Mouse (Mus musculus) intestine, postnatal 0 days (tissue): ENCODE data around the gene Olfr1342. TPM values are rescaled to one million over a fixed set of nuclear protein-coding genes. Genes with fewer than 3 reads are reported as not detected.

ENCODE experiments used
- ATAC-seq: fragments of 200-750 bp; cut with Nextera tagmentation; 2 replicates; pipeline ENCODE4 v1.8.0; 2017; ENCODE audit warnings: mild to moderate bottlenecking, moderate TSS enrichment, moderate library complexity
- H3K27ac ChIP-seq: fragments of 300-500 bp; sonication (generic); 2 replicates; pipeline ENCODE4 v1.5.1; 2014; ENCODE audit warnings: mild to moderate bottlenecking, low read depth, low read length, moderate library complexity
- H3K27me3 ChIP-seq: fragments of 300-500 bp; sonication (generic); replicated peaks from 2 replicates; pipeline ENCODE4 v1.6.1; 2014; ENCODE audit warnings: low read length, mixed read lengths; ENCODE audit not compliant: control insufficient read depth, insufficient read depth
- H3K36me3 ChIP-seq: fragments of 300-500 bp; sonication (generic); 2 replicates; pipeline ENCODE4 v1.6.1; 2014; ENCODE audit warnings: mild to moderate bottlenecking, moderate library complexity; ENCODE audit not compliant: control insufficient read depth, insufficient read depth
- H3K4me1 ChIP-seq: fragments of 300-500 bp; sonication (generic); replicated peaks from 2 replicates; pipeline ENCODE4 v1.6.1; 2014; ENCODE audit warnings: antibody characterized with exemption, low read length, mixed read lengths; ENCODE audit not compliant: control insufficient read depth, insufficient read depth
- H3K4me2 ChIP-seq: fragments of 300-500 bp; sonication (generic); replicated peaks from 2 replicates; pipeline ENCODE4 v1.6.1; 2014; ENCODE audit warnings: low read depth, mild to moderate bottlenecking, moderate library complexity
- H3K4me3 ChIP-seq: fragments of 300-500 bp; sonication (generic); 2 replicates; pipeline ENCODE4 v1.5.1; 2014; ENCODE audit warnings: low read depth, low read length
- H3K9ac ChIP-seq: fragments of 300-500 bp; sonication (generic); 2 replicates; pipeline ENCODE4 v1.6.1; 2014; ENCODE audit warnings: mild to moderate bottlenecking, low read depth, low read length
- H3K9me3 ChIP-seq: fragments of 300-500 bp; sonication (generic); 2 replicates; pipeline ENCODE4 v1.6.1; 2016; ENCODE audit warnings: mixed run types; ENCODE audit not compliant: control insufficient read depth
- CTCF ChIP-seq: sonication (generic); IDR thresholded peaks from 2 replicates; pipeline ENCODE4 v1.5.1; 2016; ENCODE audit warnings: low read depth, mild to moderate bottlenecking, control low read depth, antibody characterized with exemption, moderate library complexity
- WGBS: fragments of 180-500 bp; shearing (Covaris S2); extraction: QIAGEN DNeasy Blood & Tissue Kit; methylation state at CpG from one replicate; pipeline ENCODE4 v1.1.7; 2014; 5-methylcytosine and 5-hydroxymethylcytosine counted together
- polyA plus RNA-seq: library from polyadenylated mRNA; unstranded; fragments of >200 nt; fragmentation: Nextera tagmentation; extraction: Ambion mirVana; gene quantifications from 2 replicates; pipeline ENCODE4 v1.2.1, GENCODE M21; 2015

Olfr1342 gene
- polyA plus RNA-seq, 1 experiment from 2014 or later: not detected

GRCm38 (mm10) chr4:118645234-118645633, 47.3 kb downstream of the Olfr1342 start:
- TF ChIP-seq CTCF: peak; percentile 86
- Histone ChIP-seq H3K4me2 (no peak overlapping the region), H3K4me3 (no peak overlapping the region), H3K36me3 (no peaks in the 10 kb centered on the region), H3K27me3 (no peaks in the 10 kb centered on the region), H3K27ac (no peak overlapping the region), H3K9ac (no peak overlapping the region), H3K4me1 (no peaks in the 10 kb centered on the region), H3K9me3 (no peaks in the 10 kb centered on the region)
- 8% methylated on average over 2 of the region's 2 CpGs for WGBS
- no peak for ATAC-seq

GRCm38 (mm10) chr4:118642346-118643190, 50.0 kb downstream of the Olfr1342 start:
- Histone ChIP-seq H3K4me2 (no peak overlapping the region), H3K9me3 (no peaks in the 10 kb centered on the region), H3K27ac (no peak overlapping the region), H3K9ac (no peak overlapping the region), H3K36me3 (no peaks in the 10 kb centered on the region), H3K27me3 (no peaks in the 10 kb centered on the region), H3K4me3 (no peak overlapping the region), H3K4me1 (no peaks in the 10 kb centered on the region)
- 40% methylated on average over 20 of the region's 20 CpGs for WGBS
- no peak for TF ChIP-seq CTCF
- ATAC-seq: no peak

Other genes starting within 250 kb of the Olfr1342 start
- 0.05 and 0.10 TPM in 2 replicates for gene Mpl, start 235.2 kb downstream of the Olfr1342 start, polyA plus RNA-seq
- 11.3 and 11.9 TPM in 2 replicates for gene Tie1, start 202.7 kb downstream of the Olfr1342 start, polyA plus RNA-seq
- gene 2610528J11Rik, start 165.8 kb downstream of the Olfr1342 start, polyA plus RNA-seq: 119 TPM in 2 replicates
- gene Tmem125, start 148.7 kb downstream of the Olfr1342 start, polyA plus RNA-seq: 19.8 and 20.7 TPM in 2 replicates
- 0.29 and 0.42 TPM in 2 replicates for gene Cfap57, start 72.0 kb downstream of the Olfr1342 start, polyA plus RNA-seq
- 76.2 and 79.9 TPM in 2 replicates for gene Ebna1bp2, start 72.0 kb downstream of the Olfr1342 start, polyA plus RNA-seq
- not detected in 2 replicates for gene Olfr62, start 33.8 kb downstream of the Olfr1342 start, polyA plus RNA-seq
- not detected in 2 replicates for gene Olfr1341, start 10.8 kb upstream of the Olfr1342 start, polyA plus RNA-seq
- not detected in 2 replicates for gene Olfr1340, start 27.4 kb upstream of the Olfr1342 start, polyA plus RNA-seq
- not detected in 2 replicates for gene Olfr1339, start 39.4 kb upstream of the Olfr1342 start, polyA plus RNA-seq
- gene Olfr1338, start 66.0 kb upstream of the Olfr1342 start, polyA plus RNA-seq: not detected in 2 replicates
- gene Olfr1337, start 89.8 kb upstream of the Olfr1342 start, polyA plus RNA-seq: not detected in 2 replicates
- not detected in 2 replicates for gene Olfr1335, start 117.2 kb upstream of the Olfr1342 start, polyA plus RNA-seq
- gene Olfr1333, start 143.5 kb upstream of the Olfr1342 start, polyA plus RNA-seq: not detected in 2 replicates
- not detected in 2 replicates for gene Olfr1331, start 171.9 kb upstream of the Olfr1342 start, polyA plus RNA-seq
- not detected in 2 replicates for gene Olfr1330, start 195.8 kb upstream of the Olfr1342 start, polyA plus RNA-seq
- not detected in 2 replicates for gene Olfr1329, start 224.7 kb upstream of the Olfr1342 start, polyA plus RNA-seq
- not detected in 2 replicates for gene Olfr1328, start 245.9 kb upstream of the Olfr1342 start, polyA plus RNA-seq